Mouse (Mus musculus): ENCODE results near the gene Prkci.

DNA sequence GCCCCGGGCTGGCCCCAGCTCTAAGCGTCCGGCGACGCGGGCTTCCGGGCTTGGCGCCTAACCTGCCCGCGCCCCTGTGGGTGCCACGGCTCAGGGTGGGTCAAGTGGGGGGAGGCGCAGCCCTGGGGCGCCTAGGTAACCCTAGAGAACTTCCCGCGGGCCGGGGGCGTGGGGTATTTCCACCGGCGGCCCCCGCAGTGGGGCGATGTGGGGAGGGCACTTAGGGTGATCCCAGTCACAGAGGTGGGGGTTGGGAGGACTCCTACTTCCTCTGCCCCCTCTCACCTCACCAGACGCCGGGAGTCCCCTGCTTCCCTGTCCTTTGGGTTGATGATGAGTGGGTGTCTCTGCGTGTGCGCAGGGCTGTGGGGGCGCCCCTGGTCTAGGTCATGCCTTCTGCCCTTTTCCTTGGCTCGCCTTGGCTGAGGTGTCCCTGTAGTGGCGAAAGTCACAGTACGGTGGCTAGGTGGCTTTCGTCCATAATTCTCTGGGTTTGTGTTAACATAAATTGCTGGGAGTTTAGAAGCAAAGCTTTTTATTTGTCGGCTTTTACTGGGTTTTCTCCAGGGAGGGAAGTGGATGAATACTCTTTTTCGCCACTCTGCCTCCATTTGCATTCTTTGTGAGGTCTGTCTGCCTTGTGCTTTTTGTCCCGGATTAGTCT, 100.1 kb downstream of the Prkci start:
- TF ChIP-seq CTCF (IDR thresholded peaks at IDR 0.05; ENCODE audit: low read depth, low read length) (no peak), EP300 (IDR thresholded peaks at IDR 0.05; ENCODE audit: insufficient read depth, low read depth, low read length) (no peak)
